Mouse (Mus musculus): ENCODE measurements around the gene Nrp2. TPM values are rescaled to one million over a fixed set of nuclear protein-coding genes. Genes with fewer than 3 reads are reported as not detected.

Gene Nrp2
- polyA plus RNA-seq, 1 experiment from 2014 or later = 18.7 TPM

GRCm38 (mm10) chr1:62718237-62718571, 15.1 kb downstream of the Nrp2 start:
- Histone ChIP-seq H3K27me3 (peaks cover 11% of the 10 kb centered on the region; the same call in 1 of the 2 replicates), H3K4me1 (replicated peaks) (peaks cover 22% of the 10 kb centered on the region), H3K4me2 (replicated peaks) (no peak overlapping the region), H3K36me3 (peaks cover 7% of the 10 kb centered on the region; the same call in 1 of the 2 replicates), H3K27ac (peak overlapping the region; percentile 31; the same call in 1 of the 2 replicates), H3K9me3 (no peaks in the 10 kb centered on the region), H3K4me3 (replicated peaks) (no peak overlapping the region), H3K9ac (replicated peaks) (0 out of 2 replicates have a peak overlapping the region, but pooled peaks have one; percentile 32)
- no peak for ATAC-seq
- WGBS = 52% methylated on average over 5 of the region's 5 CpGs

GRCm38 (mm10) chr1:62718750-62719149, 15.7 kb downstream of the Nrp2 start:
- Histone ChIP-seq H3K27me3 (peaks cover 11% of the 10 kb centered on the region; the same call in 1 of the 2 replicates), H3K4me3 (replicated peaks) (no peak overlapping the region), H3K4me2 (replicated peaks) (no peak overlapping the region), H3K9me3 (no peaks in the 10 kb centered on the region), H3K27ac (no peak overlapping the region), H3K4me1 (replicated peaks) (peaks cover 22% of the 10 kb centered on the region), H3K9ac (replicated peaks) (no peak overlapping the region), H3K36me3 (peaks cover 11% of the 10 kb centered on the region; the same call in 1 of the 2 replicates)
- WGBS = 87% methylated on average over 8 of the region's 8 CpGs
- no peak for ATAC-seq

- Histone ChIP-seq H3K9ac (replicated peaks) (no peak overlapping the region), H3K36me3 (peaks cover 11% of the 10 kb centered on the region; the same call in 1 of the 2 replicates), H3K27me3 (peaks cover 11% of the 10 kb centered on the region; the same call in 1 of the 2 replicates), H3K9me3 (no peaks in the 10 kb centered on the region), H3K4me1 (replicated peaks) (peaks cover 22% of the 10 kb centered on the region), H3K4me3 (replicated peaks) (no peak overlapping the region), H3K4me2 (replicated peaks) (no peak overlapping the region), H3K27ac (no peak overlapping the region)
- no peak for ATAC-seq
- WGBS = 90% methylated on average over 6 of the region's 6 CpGs
Measured at GRCm38 (mm10) chr1:62719770-62720169, 16.7 kb downstream of the Nrp2 start.

- H3K27ac ChIP-seq = no peak overlapping the region
- 77% methylated on average over 3 of the region's 3 CpGs for WGBS
- H3K9me3 ChIP-seq = no peaks in the 10 kb centered on the region
- H3K4me1 ChIP-seq (replicated peaks) = peaks cover 25% of the 10 kb centered on the region
- no peak for ATAC-seq
- peaks cover 11% of the 10 kb centered on the region; the same call in 1 of the 2 replicates for H3K27me3 ChIP-seq
- no peak overlapping the region for H3K4me2 ChIP-seq (replicated peaks)
- H3K36me3 ChIP-seq = peaks cover 11% of the 10 kb centered on the region; the same call in 1 of the 2 replicates
- no peak overlapping the region for H3K4me3 ChIP-seq (replicated peaks)
- H3K9ac ChIP-seq (replicated peaks) = no peak overlapping the region
Measured at GRCm38 (mm10) chr1:62720176-62720575, 17.1 kb downstream of the Nrp2 start.

GRCm38 (mm10) chr1:62720727-62721705, 17.9 kb downstream of the Nrp2 start:
- WGBS = 59% methylated on average over 13 of the region's 13 CpGs
- no peak for ATAC-seq
- peaks cover 11% of the 10 kb centered on the region; the same call in 1 of the 2 replicates for H3K36me3 ChIP-seq
- H3K9me3 ChIP-seq = no peaks in the 10 kb centered on the region
- H3K27me3 ChIP-seq = peaks cover 11% of the 10 kb centered on the region; the same call in 1 of the 2 replicates
- no peak overlapping the region for H3K4me2 ChIP-seq (replicated peaks)
- H3K4me3 ChIP-seq (replicated peaks) = no peak overlapping the region
- no peak overlapping the region for H3K9ac ChIP-seq (replicated peaks)
- H3K4me1 ChIP-seq (replicated peaks) = peaks cover 29% of the 10 kb centered on the region
- H3K27ac ChIP-seq = no peak overlapping the region

- Histone ChIP-seq H3K9me3 (no peaks in the 10 kb centered on the region), H3K4me1 (replicated peaks) (peaks cover 23% of the 10 kb centered on the region), H3K27me3 (peaks cover 14% of the 10 kb centered on the region), H3K4me2 (replicated peaks) (no peak overlapping the region), H3K9ac (replicated peaks) (no peak overlapping the region), H3K27ac (no peak overlapping the region), H3K4me3 (replicated peaks) (no peak overlapping the region), H3K36me3 (peaks cover 14% of the 10 kb centered on the region; the same call in 1 of the 2 replicates)
- 78% methylated on average over 7 of the region's 7 CpGs for WGBS
- ATAC-seq = no peak
Measured at GRCm38 (mm10) chr1:62721706-62722187, 18.7 kb downstream of the Nrp2 start.

GRCm38 (mm10) chr1:62722526-62722925, 19.4 kb downstream of the Nrp2 start:
- 64% methylated on average over 8 of the region's 8 CpGs for WGBS

GRCm38 (mm10) chr1:62723891-62724290, 20.8 kb downstream of the Nrp2 start:
- H3K4me2 ChIP-seq (replicated peaks) = no peak overlapping the region
- H3K27me3 ChIP-seq = peaks cover 24% of the 10 kb centered on the region
- H3K9me3 ChIP-seq = no peaks in the 10 kb centered on the region
- no peak for ATAC-seq
- H3K9ac ChIP-seq (replicated peaks) = no peak overlapping the region
- no peak overlapping the region for H3K4me3 ChIP-seq (replicated peaks)
- WGBS = 80% methylated on average over 5 of the region's 5 CpGs
- peaks cover 14% of the 10 kb centered on the region; the same call in 1 of the 2 replicates for H3K36me3 ChIP-seq
- peaks cover 15% of the 10 kb centered on the region for H3K4me1 ChIP-seq (replicated peaks)
- H3K27ac ChIP-seq = no peak overlapping the region

More at GRCm38 (mm10) chr1:62722526-62722925, 19.4 kb downstream of the Nrp2 start:
- H3K4me3 ChIP-seq (replicated peaks) = no peak overlapping the region
- peaks cover 15% of the 10 kb centered on the region for H3K4me1 ChIP-seq (replicated peaks)
- H3K27me3 ChIP-seq = peaks cover 14% of the 10 kb centered on the region
- H3K9ac ChIP-seq (replicated peaks) = no peak overlapping the region
- H3K9me3 ChIP-seq = no peaks in the 10 kb centered on the region
- no peak overlapping the region for H3K27ac ChIP-seq
- H3K4me2 ChIP-seq (replicated peaks) = no peak overlapping the region
- H3K36me3 ChIP-seq = peaks cover 14% of the 10 kb centered on the region; the same call in 1 of the 2 replicates
- no peak for ATAC-seq

GRCm38 (mm10) chr1:62724461-62725021, 21.5 kb downstream of the Nrp2 start:
- no peak overlapping the region for H3K4me2 ChIP-seq (replicated peaks)
- H3K36me3 ChIP-seq = peaks cover 14% of the 10 kb centered on the region; the same call in 1 of the 2 replicates
- H3K9ac ChIP-seq (replicated peaks) = no peak overlapping the region
- H3K4me3 ChIP-seq (replicated peaks) = no peak overlapping the region
- 85% methylated on average over 6 of the region's 6 CpGs for WGBS
- H3K27ac ChIP-seq = no peak overlapping the region
- H3K9me3 ChIP-seq = no peaks in the 10 kb centered on the region
- no peak for ATAC-seq
- H3K27me3 ChIP-seq = peaks cover 19% of the 10 kb centered on the region
- H3K4me1 ChIP-seq (replicated peaks) = peaks cover 16% of the 10 kb centered on the region

GRCm38 (mm10) chr1:62725032-62725678, 22.1 kb downstream of the Nrp2 start:
- 80% methylated on average over 10 of the region's 10 CpGs for WGBS
- H3K4me1 ChIP-seq (replicated peaks) = peaks cover 16% of the 10 kb centered on the region
- no peak overlapping the region for H3K4me3 ChIP-seq (replicated peaks)
- no peak overlapping the region for H3K27ac ChIP-seq
- H3K27me3 ChIP-seq = peaks cover 14% of the 10 kb centered on the region; the same call in 1 of the 2 replicates
- no peaks in the 10 kb centered on the region for H3K9me3 ChIP-seq
- no peak overlapping the region for H3K4me2 ChIP-seq (replicated peaks)
- ATAC-seq = no peak
- no peak overlapping the region for H3K9ac ChIP-seq (replicated peaks)
- peaks cover 14% of the 10 kb centered on the region; the same call in 1 of the 2 replicates for H3K36me3 ChIP-seq

GRCm38 (mm10) chr1:62727191-62727590, 24.1 kb downstream of the Nrp2 start:
- H3K4me2 ChIP-seq (replicated peaks) = no peak overlapping the region
- peaks cover 14% of the 10 kb centered on the region; the same call in 1 of the 2 replicates for H3K27me3 ChIP-seq
- WGBS = 24% methylated on average over 4 of the region's 4 CpGs
- H3K36me3 ChIP-seq = peaks cover 14% of the 10 kb centered on the region; the same call in 1 of the 2 replicates
- no peak overlapping the region for H3K4me3 ChIP-seq (replicated peaks)
- H3K9ac ChIP-seq (replicated peaks) = no peak overlapping the region
- H3K4me1 ChIP-seq (replicated peaks) = peaks cover 19% of the 10 kb centered on the region
- H3K9me3 ChIP-seq = no peaks in the 10 kb centered on the region
- peak; percentile 47; the same call in 1 of the 2 replicates for ATAC-seq
- peak overlapping the region; percentile 10; the same call in 1 of the 2 replicates for H3K27ac ChIP-seq

Measured in midbrain, embryonic 13.5 days (tissue).